Mouse (Mus musculus) bone marrow macrophage, adult 2 months (primary cell): ENCODE data around the gene Nup210.

Experiments used
- CTCF ChIP-seq: IDR thresholded peaks from 2 replicates; pipeline ENCODE4 v1.5.1; 2012; ENCODE audit warnings: low read depth, mild to moderate bottlenecking, low read length, moderate library complexity
- POLR2A ChIP-seq: IDR thresholded peaks from 2 replicates; pipeline ENCODE4 v1.6.1; 2012; ENCODE audit warnings: mild to moderate bottlenecking, low read depth, low read length, borderline replicate concordance

GRCm38 (mm10) chr6:91057989-91058388 is 58.6 kb downstream of the Nup210 start:
- TF ChIP-seq POLR2A: no peak
- TF ChIP-seq CTCF: no peak
